12 mouse cellular contexts compared by ENCODE assay signal in the genomic region with DNA sequence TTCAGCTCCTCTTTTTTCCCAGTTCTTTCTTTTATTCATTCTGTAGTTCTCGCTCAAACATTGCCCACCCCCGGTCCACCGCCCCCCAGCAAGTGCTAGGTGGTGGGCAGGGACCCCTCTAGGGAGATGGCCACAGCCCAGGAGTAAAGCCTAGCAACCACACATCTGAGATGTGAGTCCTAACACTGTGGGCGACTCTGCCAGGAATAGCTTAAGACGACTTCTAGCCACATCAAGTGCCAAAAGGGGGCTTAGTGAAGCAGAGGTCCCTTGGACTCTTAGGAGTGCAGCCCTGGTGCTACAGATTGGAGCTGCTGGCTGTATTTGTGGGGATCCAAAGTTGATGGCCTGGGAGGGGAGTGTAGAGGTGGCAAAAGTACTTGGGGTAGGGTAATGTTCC. TPM values are rescaled to one million over a fixed set of nuclear protein-coding genes. Genes with fewer than 3 reads are reported as not detected.
DNase-seq lines count a peak whose midpoint lies in the region; ATAC-seq and TF ChIP-seq lines count a peak whose summit lies in the region.
"Had no signal": no experiment of that assay in that cellular context is flagged by ENCODE, and none has a peak within 500 bp of the region (broad histone marks: within the 10 kb centered on the region; RNA-seq: fewer than 3 reads in every experiment).

No protein-coding gene starts in this region.

- H3K4me3 ChIP-seq in kidney, postnatal 0 days (replicated peaks; ENCODE audit: low read depth, low read length), result no peak overlapping the region
- no peak overlapping the region for H3K4me3 ChIP-seq in kidney, embryonic 15.5 days (replicated peaks)
- H3K4me3 ChIP-seq in forebrain, embryonic 15.5 days, result peak overlapping the region; percentile 72
- H3K4me3 ChIP-seq in midbrain, embryonic 14.5 days (replicated peaks; ENCODE audit: low read depth, low read length), result peak overlapping the region; percentile 81
- H3K4me3 ChIP-seq: myocyte had no signal

- H3K27me3 ChIP-seq in kidney, postnatal 0 days (ENCODE audit: insufficient read depth, low read length), result peaks cover 31% of the 10 kb centered on the region
- peaks cover 86% of the 10 kb centered on the region for H3K27me3 ChIP-seq in kidney, embryonic 15.5 days
- peaks cover 27% of the 10 kb centered on the region for H3K27me3 ChIP-seq in forebrain, embryonic 15.5 days
- H3K27me3 ChIP-seq in midbrain, embryonic 14.5 days (ENCODE audit: control insufficient read depth, insufficient read depth, low read length), result peaks cover 34% of the 10 kb centered on the region
- H3K27me3 ChIP-seq: CH12.LX had no signal

- no peak overlapping the region for H3K27ac ChIP-seq in kidney, postnatal 0 days
- H3K27ac ChIP-seq in kidney, embryonic 15.5 days, result no peak overlapping the region
- H3K27ac ChIP-seq in forebrain, embryonic 15.5 days (replicated peaks), result no peak overlapping the region
- H3K27ac ChIP-seq in midbrain, embryonic 14.5 days (replicated peaks; ENCODE audit: low read depth, low read length), result no peak overlapping the region
- H3K27ac ChIP-seq: heart, embryonic 10.5 days had no signal

- 0 out of 2 replicates have a peak, but pooled peaks cover 3% of the 10 kb centered on the region for H3K4me1 ChIP-seq in kidney, postnatal 0 days (replicated peaks; ENCODE audit: insufficient read depth, low read length)
- H3K4me1 ChIP-seq in kidney, embryonic 15.5 days, result peaks cover 17% of the 10 kb centered on the region
- peaks cover 11% of the 10 kb centered on the region; the same call in 1 of the 2 replicates for H3K4me1 ChIP-seq in forebrain, embryonic 15.5 days
- peaks cover 18% of the 10 kb centered on the region for H3K4me1 ChIP-seq in midbrain, embryonic 14.5 days (ENCODE audit: control insufficient read depth, insufficient read depth, low read length)

- no peaks in the 10 kb centered on the region for H3K9me3 ChIP-seq in kidney, postnatal 0 days (replicated peaks; ENCODE audit: low read length)
- H3K9me3 ChIP-seq in kidney, embryonic 15.5 days (replicated peaks), result no peaks in the 10 kb centered on the region
- H3K9me3 ChIP-seq in forebrain, embryonic 15.5 days, result no peaks in the 10 kb centered on the region
- H3K9me3 ChIP-seq in midbrain, embryonic 14.5 days (ENCODE audit: control insufficient read depth, low read length), result no peaks in the 10 kb centered on the region
- H3K9me3 ChIP-seq: heart, embryonic 10.5 days had no signal

- no peak for DNase-seq in kidney, postnatal 0 days (ENCODE audit: low spot score)
- DNase-seq in R1 (ENCODE audit: low read depth, low spot score), result peak; percentile 3
- no peak for DNase-seq in midbrain, embryonic 14.5 days
- no peak for DNase-seq in heart, adult 18-20 months
- DNase-seq in gastrocnemius, postnatal 36 days, result no peak
- DNase-seq: lung, adult 18-20 months had no signal

- H3K4me2 ChIP-seq in kidney, postnatal 0 days (ENCODE audit: low read length), result peak overlapping the region; percentile 0; the same call in 1 of the 2 replicates
- no peak overlapping the region for H3K4me2 ChIP-seq in kidney, embryonic 15.5 days
- H3K4me2 ChIP-seq in forebrain, embryonic 15.5 days (replicated peaks), result peak overlapping the region; percentile 70
- peak overlapping the region; percentile 78 for H3K4me2 ChIP-seq in midbrain, embryonic 14.5 days (ENCODE audit: low read length)

- TF ChIP-seq CTCF in kidney, postnatal 0 days (IDR thresholded peaks at IDR 0.05; ENCODE audit: low read depth), result no peak

- ATAC-seq in kidney, postnatal 0 days (replicated peaks; ENCODE audit: low FRiP score, low read depth), result no peak
- no peak for ATAC-seq in kidney, embryonic 15.5 days (replicated peaks; ENCODE audit: low FRiP score)
- ATAC-seq in forebrain, embryonic 15.5 days (replicated peaks), result no peak
- no peak for ATAC-seq in midbrain, embryonic 14.5 days (ENCODE audit: low FRiP score, low TSS enrichment)
- ATAC-seq in erythroblast, adult 5-6 weeks (replicated peaks; ENCODE audit: low FRiP score, poor library complexity, severe bottlenecking), result no peak

- intact Hi-C loops in gastrocnemius, postnatal 36 days (cut with DNase I), result loop anchor here (5.0 kb wide), 1 partner anchor 100 kb away; no protein-coding TSS in a partner anchor

- H3K9ac ChIP-seq in kidney, postnatal 0 days (ENCODE audit: low read depth, low read length), result no peak overlapping the region
- no peak overlapping the region for H3K9ac ChIP-seq in kidney, embryonic 15.5 days
- no peak overlapping the region for H3K9ac ChIP-seq in forebrain, embryonic 15.5 days (replicated peaks)
- peak overlapping the region; percentile 91; the same call in 1 of the 2 replicates for H3K9ac ChIP-seq in midbrain, embryonic 14.5 days (replicated peaks; ENCODE audit: low read length)

- no peaks in the 10 kb centered on the region for H3K36me3 ChIP-seq in kidney, postnatal 0 days (ENCODE audit: insufficient read depth, low read length)
- H3K36me3 ChIP-seq in kidney, embryonic 15.5 days, result no peaks in the 10 kb centered on the region
- no peaks in the 10 kb centered on the region for H3K36me3 ChIP-seq in forebrain, embryonic 15.5 days
- H3K36me3 ChIP-seq in midbrain, embryonic 14.5 days (ENCODE audit: control insufficient read depth, insufficient read depth, low read length), result no peaks in the 10 kb centered on the region
- H3K36me3 ChIP-seq: heart, embryonic 10.5 days had no signal

- 57% methylated on average over 5 of the region's 5 CpGs for WGBS in kidney, postnatal 0 days
- WGBS in kidney, embryonic 15.5 days, result 51% methylated on average over 5 of the region's 5 CpGs
- 39% methylated on average over 5 of the region's 5 CpGs for WGBS in forebrain, embryonic 15.5 days
- 53% methylated on average over 5 of the region's 5 CpGs for WGBS in midbrain, embryonic 14.5 days

RNA-seq across cellular contexts. Expression of a gene that starts 11.6 kb away (rescaled TPM):
- 2.1 and 2.6 TPM in 2 replicates for polyA plus RNA-seq in kidney, postnatal 0 days (2015; fragmentation: Nextera tagmentation; extraction: Ambion mirVana)
- polyA plus RNA-seq in kidney, embryonic 15.5 days (2015; fragmentation: Nextera tagmentation; extraction: Ambion mirVana), result 1.8 and 2.5 TPM in 2 replicates
- 8.2 and 9.0 TPM in 2 replicates for polyA plus RNA-seq in forebrain, embryonic 15.5 days (2015; fragmentation: Nextera tagmentation; extraction: Ambion mirVana)
- polyA plus RNA-seq in midbrain, embryonic 14.5 days (2014; fragmentation: Nextera tagmentation; extraction: Ambion mirVana), result 17.8 and 18.3 TPM in 2 replicates
- not detected in 2 replicates for total RNA-seq in erythroblast, adult 5-6 weeks (2015; ENCODE audit: low replicate concordance)
- not detected in 2 replicates for total RNA-seq in erythroblast, adult 5-6 weeks (2017; ENCODE audit: low replicate concordance)
- under 1 TPM; 0.69 to 0.79 TPM for total RNA-seq in heart, adult 18-20 months (2021)
- 10 to 100 TPM; 44.2 to 47.3 TPM for total RNA-seq in gastrocnemius, postnatal 36 days (2021)

Comparison
In these comparisons a context has a peak if more than half of its experiments do, and no peak if none do; other contexts are left out.
1. H3K4me3 ChIP-seq: peak in forebrain, embryonic 15.5 days (single experiment) and midbrain, embryonic 14.5 days (single experiment); none in kidney, postnatal 0 days (single experiment) and kidney, embryonic 15.5 days (single experiment).